Mouse (Mus musculus): ENCODE results near the gene Ostf1.

GRCm38 (mm10) chr19:18603011-18603410 is 28.6 kb downstream of the Ostf1 start:
- no peak for TF ChIP-seq CTCF (IDR thresholded peaks at IDR 0.05; ENCODE audit: low read depth, low read length)
- TF ChIP-seq EP300 (IDR thresholded peaks at IDR 0.05; ENCODE audit: insufficient read depth, low read depth, low read length) = no peak
- TF ChIP-seq POLR2A (IDR thresholded peaks at IDR 0.05; ENCODE audit: insufficient read depth, low read length) = no peak
